ENCODE assay signal across 9 mouse cellular contexts in genomic region chr2:25126011-25127010, GRCm38 (mm10). TPM values are rescaled to one million over a fixed set of nuclear protein-coding genes. Genes with fewer than 3 reads are reported as not detected.
DNase-seq lines count a peak whose midpoint lies in the region; ATAC-seq lines count a peak whose summit lies in the region.
"Had no signal": no experiment of that assay in that cellular context is flagged by ENCODE, and none has a peak within 500 bp of the region (broad histone marks: within the 10 kb centered on the region; RNA-seq: fewer than 3 reads in every experiment).

No protein-coding gene starts in this region.

- no peaks in the 10 kb centered on the region for H3K36me3 ChIP-seq in embryonic facial prominence, embryonic 13.5 days
- no peaks in the 10 kb centered on the region for H3K36me3 ChIP-seq in intestine, embryonic 14.5 days (ENCODE audit: control insufficient read depth, insufficient read depth, low read length)
- no peaks in the 10 kb centered on the region for H3K36me3 ChIP-seq in midbrain, embryonic 16.5 days (ENCODE audit: control insufficient read depth, insufficient read depth, low read length)

- no peaks in the 10 kb centered on the region for H3K27me3 ChIP-seq in embryonic facial prominence, embryonic 13.5 days
- H3K27me3 ChIP-seq in intestine, embryonic 14.5 days (replicated peaks; ENCODE audit: control insufficient read depth, insufficient read depth, low read length) = no peaks in the 10 kb centered on the region
- H3K27me3 ChIP-seq in midbrain, embryonic 16.5 days (ENCODE audit: control insufficient read depth, insufficient read depth, low read depth, low read length) = no peaks in the 10 kb centered on the region

- peaks cover 22% of the 10 kb centered on the region for H3K4me1 ChIP-seq in embryonic facial prominence, embryonic 13.5 days
- peaks cover 15% of the 10 kb centered on the region; the same call in 1 of the 2 replicates for H3K4me1 ChIP-seq in intestine, embryonic 14.5 days (replicated peaks; ENCODE audit: control insufficient read depth, insufficient read depth, low read length)
- H3K4me1 ChIP-seq in midbrain, embryonic 16.5 days (ENCODE audit: control insufficient read depth, insufficient read depth, low read length) = peaks cover 12% of the 10 kb centered on the region; the same call in 1 of the 2 replicates

- H3K9me3 ChIP-seq in embryonic facial prominence, embryonic 13.5 days = no peaks in the 10 kb centered on the region
- H3K9me3 ChIP-seq in intestine, embryonic 14.5 days (ENCODE audit: control insufficient read depth, low read length) = no peaks in the 10 kb centered on the region
- no peaks in the 10 kb centered on the region for H3K9me3 ChIP-seq in midbrain, embryonic 16.5 days (replicated peaks; ENCODE audit: control insufficient read depth, low read length, poor library complexity, severe bottlenecking)

- ATAC-seq in embryonic facial prominence, embryonic 13.5 days (ENCODE audit: insufficient number of reproducible peaks, insufficient read depth, low FRiP score, low TSS enrichment, low read depth) = peak; percentile 57; the same call in 1 of the 2 replicates
- peak; percentile 51 for ATAC-seq in intestine, embryonic 14.5 days (replicated peaks; ENCODE audit: low FRiP score, low TSS enrichment, low read depth)
- peak; percentile 83 for ATAC-seq in midbrain, embryonic 16.5 days

- H3K27ac ChIP-seq in embryonic facial prominence, embryonic 13.5 days = peak overlapping the region; percentile 78
- peak overlapping the region; percentile 69 for H3K27ac ChIP-seq in intestine, embryonic 14.5 days (ENCODE audit: low read depth)
- H3K27ac ChIP-seq in midbrain, embryonic 16.5 days (ENCODE audit: low read length) = peak overlapping the region; percentile 76

- H3K9ac ChIP-seq in embryonic facial prominence, embryonic 13.5 days = no peak overlapping the region
- H3K9ac ChIP-seq in intestine, embryonic 14.5 days (ENCODE audit: low read length) = no peak overlapping the region
- H3K9ac ChIP-seq in midbrain, embryonic 16.5 days (ENCODE audit: low read depth, low read length) = no peak overlapping the region

- peak; percentile 5 to 32 for DNase-seq in left cerebral cortex, adult 9 months (ENCODE audit: low spot score in 2 of 2)
- no peak for DNase-seq in left cerebral cortex, adult 18-20 months (ENCODE audit: low spot score in 2 of 2)
- DNase-seq in intestine, embryonic 14.5 days (ENCODE audit: low spot score) = peak; percentile 68
- no peak for DNase-seq in thymus, postnatal 36 days
- no peak for DNase-seq in gastrocnemius, adult 18-20 months (ENCODE audit: low spot score)
- no peak for DNase-seq in gastrocnemius, adult 8-10 months (ENCODE audit: low spot score in 2 of 2)

- no peak overlapping the region for H3K4me3 ChIP-seq in embryonic facial prominence, embryonic 13.5 days
- no peak overlapping the region for H3K4me3 ChIP-seq in intestine, embryonic 14.5 days (ENCODE audit: low read depth, low read length)
- no peak overlapping the region for H3K4me3 ChIP-seq in midbrain, embryonic 16.5 days (ENCODE audit: low read depth, low read length)

- H3K4me2 ChIP-seq in embryonic facial prominence, embryonic 13.5 days = peak overlapping the region; percentile 30
- H3K4me2 ChIP-seq in intestine, embryonic 14.5 days (ENCODE audit: low read length) = no peak overlapping the region
- H3K4me2 ChIP-seq in midbrain, embryonic 16.5 days (ENCODE audit: low read length) = no peak overlapping the region

- WGBS in embryonic facial prominence, embryonic 13.5 days = 10% methylated on average over 19 of the region's 19 CpGs
- WGBS in intestine, embryonic 14.5 days = 50% methylated on average over 19 of the region's 19 CpGs
- WGBS in midbrain, embryonic 16.5 days = 9% methylated on average over 19 of the region's 19 CpGs

RNA-seq across cellular contexts. Expression of gene Noxa1, which starts 31.4 kb away (rescaled TPM):
- not detected for total RNA-seq in left cerebral cortex, adult 18-20 months (2021)
- polyA plus RNA-seq in embryonic facial prominence, embryonic 13.5 days (2015; fragmentation: Nextera tagmentation; extraction: Ambion mirVana) = 0.17 TPM in 1 of 2 replicates, not detected in the other
- polyA plus RNA-seq in intestine, embryonic 14.5 days (2014; fragmentation: Nextera tagmentation; extraction: Ambion mirVana) = 2.3 and 5.7 TPM in 2 replicates
- not detected in 2 replicates for polyA plus RNA-seq in midbrain, embryonic 16.5 days (2015; fragmentation: Nextera tagmentation; extraction: Ambion mirVana)
- total RNA-seq in gastrocnemius, adult 18-20 months (2021) = not detected
- not detected for total RNA-seq in gastrocnemius, adult 8-10 months (2022)
- total RNA-seq: layer of hippocampus, postnatal 25 days had no signal

RNA-seq across cellular contexts. Expression of gene Entpd8, which starts 46.2 kb away (rescaled TPM):
- total RNA-seq in left cerebral cortex, adult 18-20 months (2021) = not detected
- polyA plus RNA-seq in embryonic facial prominence, embryonic 13.5 days (2015; fragmentation: Nextera tagmentation; extraction: Ambion mirVana) = not detected in 2 replicates
- polyA plus RNA-seq in intestine, embryonic 14.5 days (2014; fragmentation: Nextera tagmentation; extraction: Ambion mirVana) = 6.0 and 7.3 TPM in 2 replicates
- polyA plus RNA-seq in midbrain, embryonic 16.5 days (2015; fragmentation: Nextera tagmentation; extraction: Ambion mirVana) = not detected in 2 replicates
- total RNA-seq in gastrocnemius, adult 18-20 months (2021) = not detected
- total RNA-seq in gastrocnemius, adult 8-10 months (2022) = not detected
- total RNA-seq: layer of hippocampus, postnatal 25 days had no signal

RNA-seq across cellular contexts. Expression of gene Nrarp, which starts 54.2 kb away (rescaled TPM):
- 10 to 100 TPM; 19.2 to 23.9 TPM for total RNA-seq in left cerebral cortex, adult 18-20 months (2021)
- 15.0 and 16.7 TPM in 2 replicates for polyA plus RNA-seq in embryonic facial prominence, embryonic 13.5 days (2015; fragmentation: Nextera tagmentation; extraction: Ambion mirVana)
- polyA plus RNA-seq in intestine, embryonic 14.5 days (2014; fragmentation: Nextera tagmentation; extraction: Ambion mirVana) = 8.2 and 13.2 TPM in 2 replicates
- polyA plus RNA-seq in midbrain, embryonic 16.5 days (2015; fragmentation: Nextera tagmentation; extraction: Ambion mirVana) = 13.1 and 15.0 TPM in 2 replicates
- total RNA-seq in gastrocnemius, adult 18-20 months (2021) = 1 to 10 TPM; 3.4 to 8.6 TPM
- 1 to 10 TPM; 3.0 to 7.1 (median 5.9) TPM for total RNA-seq in gastrocnemius, adult 8-10 months (2022)

Comparison
In these comparisons a context has a peak if more than half of its experiments do, and no peak if none do; other contexts are left out.
1. DNase-seq: peak in left cerebral cortex, adult 9 months (2 of 2) and intestine, embryonic 14.5 days (single experiment); none in left cerebral cortex, adult 18-20 months (0 of 2), thymus, postnatal 36 days (0 of 2), gastrocnemius, adult 18-20 months (single experiment) and gastrocnemius, adult 8-10 months (0 of 2).
2. Peak in every context shown above with its lines, with median percentiles within 50 percentile points of each other: ATAC-seq and H3K27ac ChIP-seq.